Mouse (Mus musculus) cerebral cortex, adult 2 months (tissue): ENCODE measurements around the gene Abcc10.

Experiments
- WGBS: fragments of 180-500 bp; shearing (Covaris S2); methylation state at CpG from one replicate; pipeline ENCODE4 v1.1.7; 2018; 5-methylcytosine and 5-hydroxymethylcytosine counted together

The Abcc10 gene

GRCm38 (mm10) chr17:46327906-46328534 lies at the start of gene Abcc10:
Gene Abcc10 (minus strand): TSS chr17:46328352.
- under 1% methylated on average over 40 of the region's 40 CpGs for WGBS

- WGBS: 62% methylated on average over 3 of the region's 3 CpGs
Observed at GRCm38 (mm10) chr17:46371783-46372182, 43.6 kb upstream of the Abcc10 start.

GRCm38 (mm10) chr17:46351026-46351700 lies 23.0 kb upstream of the Abcc10 start:
- WGBS: 90% methylated on average over 8 of the region's 8 CpGs

- 77% methylated on average over 7 of the region's 7 CpGs for WGBS
Observed at GRCm38 (mm10) chr17:46341208-46341607, 13.1 kb upstream of the Abcc10 start.

GRCm38 (mm10) chr17:46336475-46336874 lies 8.3 kb upstream of the Abcc10 start:
- 33% methylated on average over 5 of the region's 5 CpGs for WGBS

GRCm38 (mm10) chr17:46328723-46329122 lies 571 bp upstream of the Abcc10 start:
- WGBS: 69% methylated on average over 6 of the region's 6 CpGs

GRCm38 (mm10) chr17:46327413-46327905 lies 693 bp downstream of the Abcc10 start:
- WGBS: 1% methylated on average over 27 of the region's 27 CpGs

- 90% methylated on average over 14 of the region's 14 CpGs for WGBS
Observed at GRCm38 (mm10) chr17:46322046-46322823, 5.9 kb downstream of the Abcc10 start.

- 79% methylated on average over 6 of the region's 6 CpGs for WGBS
Observed at GRCm38 (mm10) chr17:46320492-46320891, 7.7 kb downstream of the Abcc10 start.

- WGBS: 92% methylated on average over 10 of the region's 10 CpGs
Observed at GRCm38 (mm10) chr17:46315813-46316212, 12.3 kb downstream of the Abcc10 start.

- whole genome bisulfite sequencing: 86% methylated on average over 9 of the region's 9 CpGs
Observed at GRCm38 (mm10) chr17:46313135-46313715, 14.9 kb downstream of the Abcc10 start.

- WGBS: 86% methylated on average over 10 of the region's 10 CpGs
Observed at GRCm38 (mm10) chr17:46310515-46310914, 17.6 kb downstream of the Abcc10 start.

GRCm38 (mm10) chr17:46309835-46310234 lies 18.3 kb downstream of the Abcc10 start:
- WGBS: 87% methylated on average over 12 of the region's 12 CpGs

GRCm38 (mm10) chr17:46306956-46307355 lies 21.2 kb downstream of the Abcc10 start:
- WGBS: 93% methylated on average over 15 of the region's 15 CpGs

GRCm38 (mm10) chr17:46304184-46304583 lies 24.0 kb downstream of the Abcc10 start:
- WGBS: 91% methylated on average over 9 of the region's 9 CpGs

GRCm38 (mm10) chr17:46301892-46302291 lies 26.3 kb downstream of the Abcc10 start:
- WGBS: 46% methylated on average over 12 of the region's 12 CpGs

- WGBS: under 1% methylated on average over 48 of the region's 48 CpGs
Observed at GRCm38 (mm10) chr17:46298220-46298913, 29.8 kb downstream of the Abcc10 start.

- WGBS: 1% methylated on average over 76 of the region's 86 CpGs
Observed at GRCm38 (mm10) chr17:46297364-46298219, 30.6 kb downstream of the Abcc10 start, which contains the start of gene Dlk2. Gene Dlk2 (plus strand): TSS chr17:46297421.

GRCm38 (mm10) chr17:46297028-46297363 lies 31.2 kb downstream of the Abcc10 start:
- 17% methylated on average over 6 of the region's 6 CpGs for WGBS

- WGBS: 31% methylated on average over 6 of the region's 6 CpGs
Observed at GRCm38 (mm10) chr17:46296601-46297000, 31.6 kb downstream of the Abcc10 start.
